Comparison of ENCODE assay signal across 23 mouse cellular contexts in the genomic region with DNA sequence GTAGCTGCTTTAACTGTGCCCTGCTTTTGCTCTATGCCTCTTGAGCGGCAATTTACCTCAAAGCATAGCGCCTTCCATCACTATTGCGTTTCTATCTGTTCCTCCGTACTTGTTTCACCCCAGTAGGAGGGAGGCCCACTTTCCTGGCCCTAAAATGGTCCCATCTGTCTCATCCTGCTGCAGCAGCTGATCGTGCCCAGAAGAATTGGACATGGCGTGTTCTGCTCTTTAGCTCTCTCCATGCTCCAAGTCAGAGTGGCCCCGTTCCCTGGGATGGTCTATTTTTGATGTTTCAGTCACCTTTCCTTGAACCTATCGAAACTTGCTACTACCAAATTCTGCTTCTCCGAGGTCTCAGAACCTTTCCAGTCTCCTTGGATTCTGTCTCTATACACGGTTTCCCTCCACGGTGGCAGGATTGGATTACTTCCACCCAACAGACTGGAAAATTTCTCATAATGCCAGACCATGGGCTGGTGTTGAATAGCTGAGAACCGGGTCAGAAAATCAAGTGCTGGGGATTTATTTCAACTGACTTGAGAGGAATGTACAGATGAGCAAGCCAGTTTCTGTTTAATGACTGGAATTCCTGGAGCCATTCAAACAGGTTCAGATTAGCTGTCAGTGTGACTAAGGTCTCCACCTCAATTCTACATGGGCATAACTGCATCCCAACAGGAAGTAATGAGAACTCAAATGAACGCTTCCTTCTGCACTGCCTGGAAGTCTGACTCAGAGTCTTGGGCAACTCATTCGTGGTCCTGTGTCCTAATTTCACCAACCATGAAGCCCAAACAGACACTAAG.
DNase-seq lines count a peak whose midpoint lies in the region; ATAC-seq lines count a peak whose summit lies in the region.
"Had no signal": no experiment of that assay in that cellular context is flagged by ENCODE, and none has a peak within 500 bp of the region (broad histone marks: within the 10 kb centered on the region; RNA-seq: fewer than 3 reads in every experiment).

No protein-coding gene starts in this region.

- H3K4me2 ChIP-seq in embryonic facial prominence, embryonic 14.5 days (ENCODE audit: low read depth, low read length), result no peak overlapping the region
- H3K4me2 ChIP-seq: embryonic facial prominence, embryonic 15.5 days; neural tube, embryonic 13.5 days had no signal

- H3K36me3 ChIP-seq in embryonic facial prominence, embryonic 14.5 days (ENCODE audit: control insufficient read depth, insufficient read depth, low read length), result no peaks in the 10 kb centered on the region
- no peaks in the 10 kb centered on the region for H3K36me3 ChIP-seq in embryonic facial prominence, embryonic 10.5 days (replicated peaks)
- H3K36me3 ChIP-seq: embryonic facial prominence, embryonic 15.5 days; forebrain, embryonic 10.5 days; G1E; midbrain, embryonic 10.5 days; neural tube, embryonic 13.5 days had no signal

- peak; percentile 13 for DNase-seq in embryonic facial prominence, embryonic 14.5 days (ENCODE audit: low spot score)
- DNase-seq in embryonic facial prominence, embryonic 10.5 days (ENCODE audit: low spot score), result no peak
- peak; percentile 51 for DNase-seq in layer of hippocampus, adult 9-11 months
- DNase-seq in layer of hippocampus, adult 9-10 months (ENCODE audit: low spot score), result no peak
- DNase-seq in cerebellum, adult 8-10 months, result peak; percentile 84
- peak; percentile 69 to 84 for DNase-seq in layer of hippocampus, postnatal 14 days (ENCODE audit: low spot score in 2 of 2)
- no peak for DNase-seq in lung, postnatal 4 days
- DNase-seq in ovary, postnatal 10 days (ENCODE audit: low spot score), result no peak
- DNase-seq: heart, adult 11 months; heart, postnatal 4 days; kidney, adult 8-10 months; kidney, postnatal 4 days; liver; liver, postnatal 0 days; lung, postnatal 14 days; thymus, adult 18-20 months had no signal

- no peaks in the 10 kb centered on the region for H3K27me3 ChIP-seq in embryonic facial prominence, embryonic 14.5 days (replicated peaks; ENCODE audit: control insufficient read depth, insufficient read depth, low read length)
- no peaks in the 10 kb centered on the region for H3K27me3 ChIP-seq in embryonic facial prominence, embryonic 10.5 days (replicated peaks; ENCODE audit: low read depth, poor library complexity, severe bottlenecking)
- H3K27me3 ChIP-seq: embryonic facial prominence, embryonic 15.5 days; neural tube, embryonic 13.5 days had no signal

- ATAC-seq in embryonic facial prominence, embryonic 14.5 days (ENCODE audit: low read depth), result no peak
- ATAC-seq: CD4-positive, CD25-positive, alpha-beta regulatory T cell, adult 4 months; inflammation-experienced regulatory T-cells, adult 6 months; liver, postnatal 0 days had no signal

- peaks cover 3% of the 10 kb centered on the region; the same call in 1 of the 2 replicates for H3K4me1 ChIP-seq in embryonic facial prominence, embryonic 14.5 days (ENCODE audit: control insufficient read depth, insufficient read depth, low read length)
- peaks cover 9% of the 10 kb centered on the region for H3K4me1 ChIP-seq in embryonic facial prominence, embryonic 10.5 days
- H3K4me1 ChIP-seq: embryonic facial prominence, embryonic 15.5 days had no signal

- WGBS in embryonic facial prominence, embryonic 14.5 days, result 79% methylated on average over 14 of the region's 14 CpGs
- WGBS in embryonic facial prominence, embryonic 10.5 days, result 88% methylated on average over 14 of the region's 14 CpGs

- no peak overlapping the region for H3K27ac ChIP-seq in embryonic facial prominence, embryonic 14.5 days (replicated peaks; ENCODE audit: low read depth, low read length)
- H3K27ac ChIP-seq in embryonic facial prominence, embryonic 10.5 days (replicated peaks), result no peak overlapping the region
- H3K27ac ChIP-seq: embryonic facial prominence, embryonic 15.5 days; forebrain, embryonic 10.5 days; midbrain, embryonic 10.5 days; neural tube, embryonic 13.5 days had no signal

- H3K9me3 ChIP-seq in embryonic facial prominence, embryonic 14.5 days (ENCODE audit: control insufficient read depth, low read length), result no peaks in the 10 kb centered on the region
- H3K9me3 ChIP-seq in embryonic facial prominence, embryonic 10.5 days, result no peaks in the 10 kb centered on the region
- H3K9me3 ChIP-seq: embryonic facial prominence, embryonic 15.5 days; forebrain, embryonic 10.5 days; midbrain, embryonic 10.5 days; neural tube, embryonic 13.5 days had no signal

- H3K9ac ChIP-seq in embryonic facial prominence, embryonic 14.5 days (ENCODE audit: low read depth, low read length), result no peak overlapping the region
- H3K9ac ChIP-seq: embryonic facial prominence, embryonic 15.5 days; liver, postnatal 0 days; neural tube, embryonic 13.5 days had no signal

- no peak overlapping the region for H3K4me3 ChIP-seq in embryonic facial prominence, embryonic 14.5 days (ENCODE audit: low read depth, low read length)
- H3K4me3 ChIP-seq in embryonic facial prominence, embryonic 10.5 days, result no peak overlapping the region
- H3K4me3 ChIP-seq: embryonic facial prominence, embryonic 15.5 days; forebrain, embryonic 10.5 days; midbrain, embryonic 10.5 days; neural tube, embryonic 13.5 days had no signal

Comparison
In these comparisons a context has a peak if more than half of its experiments do, and no peak if none do; other contexts are left out.
1. DNase-seq: peak in embryonic facial prominence, embryonic 14.5 days (single experiment), layer of hippocampus, adult 9-11 months (single experiment), cerebellum, adult 8-10 months (single experiment) and layer of hippocampus, postnatal 14 days (2 of 2); none in embryonic facial prominence, embryonic 10.5 days (single experiment), layer of hippocampus, adult 9-10 months (single experiment), lung, postnatal 4 days (0 of 2) and ovary, postnatal 10 days (single experiment).